Mouse (Mus musculus) kidney, embryonic 16.5 days (tissue): ENCODE results near the gene Kif3a. TPM values are rescaled to one million over a fixed set of nuclear protein-coding genes. Genes with fewer than 3 reads are reported as not detected.

Experiments
- ATAC-seq: fragments of 200-750 bp; cut with Nextera tagmentation; 2 replicates; pipeline ENCODE4 v1.8.0; 2017; ENCODE audit warnings: moderate TSS enrichment; ENCODE audit not compliant: low FRiP score, low TSS enrichment
- H3K27ac ChIP-seq: fragments of 300-500 bp; sonication (generic); 2 replicates; pipeline ENCODE4 v1.5.1; 2014; ENCODE audit warnings: low read length
- H3K27me3 ChIP-seq: fragments of 300-500 bp; sonication (generic); 2 replicates; pipeline ENCODE4 v1.6.1; 2014; ENCODE audit warnings: low read length, control low read depth, mixed read lengths; ENCODE audit not compliant: insufficient read depth
- H3K36me3 ChIP-seq: fragments of 300-500 bp; sonication (generic); 2 replicates; pipeline ENCODE4 v1.6.1; 2014; ENCODE audit warnings: low read length, control low read depth, mixed read lengths; ENCODE audit not compliant: insufficient read depth
- H3K4me1 ChIP-seq: fragments of 300-500 bp; sonication (generic); 2 replicates; pipeline ENCODE4 v1.6.1; 2014; ENCODE audit warnings: low read length, control low read depth, mixed read lengths; ENCODE audit not compliant: insufficient read depth
- H3K4me2 ChIP-seq: fragments of 300-500 bp; sonication (generic); replicated peaks from 2 replicates; pipeline ENCODE4 v1.6.1; 2014; ENCODE audit warnings: low read depth, low read length
- H3K4me3 ChIP-seq: fragments of 300-500 bp; sonication (generic); 2 replicates; pipeline ENCODE4 v1.5.1; 2014; ENCODE audit warnings: mild to moderate bottlenecking, low read length
- H3K9ac ChIP-seq: fragments of 300-500 bp; sonication (generic); replicated peaks from 2 replicates; pipeline ENCODE4 v1.6.1; 2014; ENCODE audit warnings: low read length
- H3K9me3 ChIP-seq: fragments of 300-500 bp; sonication (generic); 2 replicates; pipeline ENCODE4 v1.6.1; 2016; ENCODE audit warnings: low read length, control low read depth
- WGBS: fragments of 180-500 bp; shearing (Covaris S2); extraction: QIAGEN DNeasy Blood & Tissue Kit; methylation state at CpG from one replicate; pipeline ENCODE4 v1.1.7; 2014; 5-methylcytosine and 5-hydroxymethylcytosine counted together
- polyA plus RNA-seq: library from polyadenylated mRNA; unstranded; fragments of >200 nt; fragmentation: Nextera tagmentation; extraction: Ambion mirVana; gene quantifications from 2 replicates; pipeline ENCODE4 v1.2.1, GENCODE M21; 2015

The Kif3a gene
- polyA plus RNA-seq, 1 experiment from 2014 or later = 62.8 TPM

DNA sequence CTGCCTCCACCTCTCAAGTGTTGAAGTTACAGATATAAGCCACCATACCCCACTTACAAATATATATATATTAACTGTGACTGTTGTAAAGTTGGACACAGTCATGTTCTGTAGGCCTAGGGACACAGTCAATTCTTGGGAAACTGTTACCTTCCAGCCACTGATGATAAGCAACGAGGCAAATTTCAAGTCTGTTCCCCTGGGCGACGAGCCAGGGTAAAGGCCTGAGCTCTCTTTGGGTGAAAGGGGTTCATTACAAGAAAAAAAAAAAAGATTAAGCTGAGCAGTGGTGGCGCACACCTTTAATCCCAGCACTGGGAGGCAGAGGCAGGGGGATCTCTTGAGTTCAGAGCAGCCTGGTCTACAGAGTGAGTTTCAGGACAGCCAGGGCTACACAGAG is 52.9 kb downstream of the Kif3a start:
- Histone ChIP-seq H3K4me2 (no peak overlapping the region), H3K4me3 (no peak overlapping the region), H3K27ac (no peak overlapping the region), H3K4me1 (no peaks in the 10 kb centered on the region), H3K27me3 (no peaks in the 10 kb centered on the region), H3K9ac (no peak overlapping the region), H3K36me3 (no peaks in the 10 kb centered on the region), H3K9me3 (no peaks in the 10 kb centered on the region)
- no peak for ATAC-seq
- WGBS = 83% methylated on average over 4 of the region's 4 CpGs

GRCm38 (mm10) chr11:53621582-53622439 is 54.6 kb downstream of the Kif3a start:
- no peak for ATAC-seq
- Histone ChIP-seq H3K4me3 (no peak overlapping the region), H3K9me3 (no peaks in the 10 kb centered on the region), H3K9ac (no peak overlapping the region), H3K36me3 (no peaks in the 10 kb centered on the region), H3K4me2 (no peak overlapping the region), H3K27ac (no peak overlapping the region), H3K4me1 (no peaks in the 10 kb centered on the region), H3K27me3 (no peaks in the 10 kb centered on the region)
- 73% methylated on average over 11 of the region's 11 CpGs for WGBS

DNA sequence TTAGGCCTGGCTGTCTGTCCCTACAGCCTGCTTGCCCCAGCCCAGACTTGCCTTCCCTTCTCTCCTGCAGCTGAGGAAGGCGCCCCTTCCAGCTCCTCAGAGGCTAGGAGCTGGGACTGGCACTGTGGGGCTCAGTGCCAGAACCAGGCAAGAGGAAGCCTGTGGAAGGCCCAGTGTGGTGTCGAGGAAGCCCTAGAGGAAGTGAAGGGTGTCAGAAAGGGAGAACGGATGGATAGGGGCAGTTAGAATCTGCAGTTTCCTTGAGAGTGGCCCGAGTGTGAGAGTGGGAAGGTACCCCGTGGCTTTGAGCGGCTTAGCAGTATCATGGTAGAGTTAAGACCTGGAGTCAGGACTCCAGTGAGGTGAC is 55.2 kb downstream of the Kif3a start:
- no peaks in the 10 kb centered on the region for H3K27me3 ChIP-seq
- no peak overlapping the region for H3K9ac ChIP-seq
- ATAC-seq = no peak; the same call in 1 of the 2 replicates
- H3K4me1 ChIP-seq = no peaks in the 10 kb centered on the region
- no peak overlapping the region for H3K4me3 ChIP-seq
- H3K9me3 ChIP-seq = no peaks in the 10 kb centered on the region
- 71% methylated on average over 6 of the region's 6 CpGs for WGBS
- no peak overlapping the region for H3K27ac ChIP-seq
- no peak overlapping the region for H3K4me2 ChIP-seq
- no peaks in the 10 kb centered on the region for H3K36me3 ChIP-seq

DNA sequence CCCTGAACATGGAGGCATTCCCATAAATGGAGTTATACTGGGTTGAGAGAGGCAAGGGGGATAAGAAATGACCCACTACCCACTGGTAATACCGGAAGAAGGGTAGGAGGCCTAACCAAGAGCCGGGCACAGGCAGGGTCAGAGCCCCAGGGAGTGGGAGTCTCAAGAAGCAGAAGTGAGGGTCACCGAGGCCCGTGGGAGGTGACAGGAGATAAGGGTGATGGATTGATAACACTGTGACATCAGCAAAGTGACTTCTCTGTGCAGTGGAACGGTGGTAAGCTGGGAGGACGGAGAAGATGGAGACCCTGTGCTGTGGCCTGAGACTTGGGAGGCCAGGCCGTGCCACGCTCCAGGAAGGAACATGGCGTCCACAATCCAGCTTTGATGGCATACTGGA is 56.4 kb downstream of the Kif3a start:
- no peaks in the 10 kb centered on the region for H3K36me3 ChIP-seq
- no peaks in the 10 kb centered on the region for H3K4me1 ChIP-seq
- H3K9me3 ChIP-seq = no peaks in the 10 kb centered on the region
- H3K9ac ChIP-seq = no peak overlapping the region
- ATAC-seq = no peak
- H3K4me3 ChIP-seq = no peak overlapping the region
- H3K27me3 ChIP-seq = no peaks in the 10 kb centered on the region
- no peak overlapping the region for H3K4me2 ChIP-seq
- 72% methylated on average over 9 of the region's 9 CpGs for WGBS
- H3K27ac ChIP-seq = no peak overlapping the region

GRCm38 (mm10) chr11:53624124-53624523 is 56.9 kb downstream of the Kif3a start:
- H3K4me2 ChIP-seq = no peak overlapping the region
- no peaks in the 10 kb centered on the region for H3K36me3 ChIP-seq
- no peaks in the 10 kb centered on the region for H3K4me1 ChIP-seq
- H3K4me3 ChIP-seq = no peak overlapping the region
- WGBS = 96% methylated on average over 2 of the region's 2 CpGs
- no peaks in the 10 kb centered on the region for H3K27me3 ChIP-seq
- no peak overlapping the region for H3K9ac ChIP-seq
- H3K27ac ChIP-seq = no peak overlapping the region
- no peaks in the 10 kb centered on the region for H3K9me3 ChIP-seq
- no peak for ATAC-seq

- Histone ChIP-seq H3K4me3 (no peak overlapping the region), H3K4me2 (no peak overlapping the region), H3K27me3 (no peaks in the 10 kb centered on the region), H3K9ac (no peak overlapping the region), H3K27ac (no peak overlapping the region), H3K4me1 (no peaks in the 10 kb centered on the region), H3K36me3 (no peaks in the 10 kb centered on the region), H3K9me3 (no peaks in the 10 kb centered on the region)
- no peak for ATAC-seq
- WGBS = 51% methylated on average over 17 of the region's 17 CpGs
These were observed 59.7 kb downstream of the Kif3a start for GRCm38 (mm10) chr11:53626802-53627373.

GRCm38 (mm10) chr11:53627859-53628258 is 60.7 kb downstream of the Kif3a start:
- H3K4me1 ChIP-seq = no peaks in the 10 kb centered on the region
- H3K27ac ChIP-seq = no peak overlapping the region
- H3K36me3 ChIP-seq = no peaks in the 10 kb centered on the region
- H3K4me2 ChIP-seq = no peak overlapping the region
- no peak overlapping the region for H3K4me3 ChIP-seq
- H3K9ac ChIP-seq = no peak overlapping the region
- H3K27me3 ChIP-seq = no peaks in the 10 kb centered on the region
- ATAC-seq = peak; percentile 69; the same call in 1 of the 2 replicates
- WGBS = 15% methylated on average over 1 of the region's 1 CpGs
- H3K9me3 ChIP-seq = no peaks in the 10 kb centered on the region

- Histone ChIP-seq H3K27me3 (peaks cover 4% of the 10 kb centered on the region; the same call in 1 of the 2 replicates), H3K4me3 (no peak overlapping the region), H3K4me2 (no peak overlapping the region), H3K4me1 (peaks cover 14% of the 10 kb centered on the region), H3K9me3 (no peaks in the 10 kb centered on the region), H3K27ac (no peak overlapping the region), H3K36me3 (no peaks in the 10 kb centered on the region), H3K9ac (no peak overlapping the region)
- ATAC-seq = no peak
- 67% methylated on average over 14 of the region's 14 CpGs for WGBS
These were observed 65.0 kb downstream of the Kif3a start for GRCm38 (mm10) chr11:53632122-53632733.

DNA sequence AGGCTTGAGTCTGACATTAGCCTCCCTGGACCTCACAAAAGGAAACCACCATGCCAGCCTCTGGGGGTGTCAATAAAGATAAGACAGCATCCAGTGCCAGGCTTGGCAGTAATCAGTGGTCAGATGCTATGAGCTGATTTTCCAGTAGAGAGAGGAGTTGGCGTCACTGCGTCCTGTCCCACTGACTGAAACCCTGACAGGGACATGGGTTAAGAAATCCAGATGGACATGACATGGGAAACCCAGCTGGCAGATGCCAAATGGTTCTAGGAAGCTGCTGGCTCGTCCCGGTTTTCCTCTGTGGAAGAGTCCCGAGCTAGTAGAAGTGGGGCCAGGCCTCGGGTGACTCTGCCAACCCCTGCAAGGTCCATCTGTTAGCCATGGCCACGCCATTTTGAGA is 66.5 kb downstream of the Kif3a start:
- H3K4me2 ChIP-seq = no peak overlapping the region
- WGBS = 83% methylated on average over 7 of the region's 7 CpGs
- no peak for ATAC-seq
- H3K4me1 ChIP-seq = peaks cover 15% of the 10 kb centered on the region
- no peak overlapping the region for H3K9ac ChIP-seq
- H3K4me3 ChIP-seq = no peak overlapping the region
- H3K27ac ChIP-seq = no peak overlapping the region
- H3K27me3 ChIP-seq = peaks cover 4% of the 10 kb centered on the region; the same call in 1 of the 2 replicates
- H3K36me3 ChIP-seq = no peaks in the 10 kb centered on the region
- H3K9me3 ChIP-seq = no peaks in the 10 kb centered on the region

DNA sequence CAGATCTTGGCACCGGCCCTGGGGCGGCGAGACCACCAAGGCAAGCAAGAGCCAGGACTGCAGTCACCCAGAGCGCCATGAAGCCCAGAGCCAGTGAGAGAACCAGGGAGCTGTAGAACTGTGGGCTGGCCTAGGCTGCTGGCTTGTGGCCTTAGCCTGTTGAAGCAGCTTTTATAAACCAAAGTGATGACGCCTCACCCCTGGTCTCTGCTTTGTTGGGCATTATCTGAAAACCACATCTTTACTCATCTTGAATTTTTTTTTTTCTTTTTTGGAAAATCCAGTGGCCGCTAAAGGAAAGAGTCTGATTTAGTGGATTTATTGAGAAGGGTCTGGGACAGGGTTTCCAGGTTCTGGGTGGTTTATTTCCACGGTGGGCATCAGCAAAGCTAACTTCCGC is 67.4 kb downstream of the Kif3a start, which contains the start of gene Il13:
TSS of gene Il13 (minus strand) at position 147 of the 400 bp plus-strand sequence.
- H3K9ac ChIP-seq = no peak within 1 kb of the TSS
- H3K4me2 ChIP-seq = no peak within 1 kb of the TSS
- no peak within 1 kb of the TSS for H3K4me3 ChIP-seq
- H3K27ac ChIP-seq = no peak within 1 kb of the TSS
- peaks cover 4% of the 10 kb centered on the region; the same call in 1 of the 2 replicates for H3K27me3 ChIP-seq
- ATAC-seq = no peak
- H3K36me3 ChIP-seq = no peaks in the 10 kb centered on the region
- H3K4me1 ChIP-seq = peaks cover 15% of the 10 kb centered on the region
- H3K9me3 ChIP-seq = no peaks in the 10 kb centered on the region
- WGBS = 90% methylated on average over 8 of the region's 8 CpGs
